Mouse (Mus musculus) liver, adult 2 months (tissue): ENCODE results near the gene Gm5475.

Experiments used
- CTCF ChIP-seq: fragments of 200-500 bp; IDR thresholded peaks from 2 replicates; pipeline ENCODE4 v1.5.1; 2011; ENCODE audit warnings: low read depth, low read length, control low read depth
- POLR2A ChIP-seq: fragments of 200-500 bp; IDR thresholded peaks from 2 replicates; pipeline ENCODE4 v1.6.1; 2011; ENCODE audit warnings: low read length, control low read depth; ENCODE audit not compliant: insufficient read depth; ENCODE audit errors: extremely low read depth

DNA sequence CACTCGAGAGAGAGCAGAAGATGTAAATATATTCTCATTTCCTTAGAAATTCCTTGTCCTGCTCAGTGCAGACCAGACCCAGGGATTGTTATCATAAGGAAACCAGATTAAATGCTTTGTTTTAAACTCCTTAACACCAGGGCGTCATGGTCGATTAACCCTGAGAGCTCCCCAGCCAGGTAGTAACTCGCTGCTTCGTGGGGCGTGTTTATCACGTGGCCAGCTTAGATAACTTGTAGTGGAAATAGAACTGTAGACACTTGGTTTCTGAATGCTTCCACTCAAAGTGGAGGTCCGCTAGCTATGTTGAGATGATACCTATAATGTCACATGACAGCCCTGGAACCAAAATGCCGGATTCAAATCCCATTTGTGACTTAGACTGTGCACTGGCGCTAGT, 48.1 kb downstream of the Gm5475 start:
- TF ChIP-seq POLR2A (no peak), CTCF (no peak)
